Mouse (Mus musculus): Measurements from ENCODE around the gene Wfdc2. TPM values are rescaled to one million over a fixed set of nuclear protein-coding genes. Genes with fewer than 3 reads are reported as not detected.
A peak's percentile ranks its signal among the peaks of the same experiment; 100 is the strongest.

The Wfdc2 gene
- polyA plus RNA-seq, 1 experiment from 2014 or later, result 73.4 TPM

DNA sequence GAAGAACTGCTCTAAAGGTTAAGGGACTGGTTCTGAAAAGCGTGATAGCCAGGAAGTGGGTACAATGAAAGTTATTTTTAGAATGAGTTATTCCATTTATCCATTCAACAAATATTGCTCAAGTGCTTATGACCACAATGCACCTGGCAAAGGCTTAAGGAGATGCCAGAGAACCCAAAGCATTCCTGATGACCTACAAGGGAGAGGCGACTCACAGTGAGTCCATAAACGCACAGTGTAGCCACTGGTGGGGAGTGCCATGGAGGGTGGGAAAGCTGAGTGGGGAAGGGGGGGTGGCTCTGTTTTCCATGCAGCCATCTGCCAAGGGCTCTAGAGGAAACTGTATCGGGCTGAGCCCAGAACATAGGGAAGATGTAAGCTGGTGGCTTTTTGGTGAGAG, 12.9 kb upstream of the Wfdc2 start:
- Histone ChIP-seq H3K27me3 (no peaks in the 10 kb centered on the region; the same call in 1 of the 2 replicates), H3K9ac (no peak overlapping the region), H3K4me3 (replicated peaks) (no peak overlapping the region), H3K4me2 (replicated peaks) (no peak overlapping the region), H3K9me3 (replicated peaks) (no peaks in the 10 kb centered on the region), H3K27ac (replicated peaks) (no peak overlapping the region), H3K36me3 (no peaks in the 10 kb centered on the region), H3K4me1 (0 out of 2 replicates have a peak, but pooled peaks cover 7% of the 10 kb centered on the region)
- no peak for ATAC-seq (ENCODE audit: insufficient number of reproducible peaks, low FRiP score, low TSS enrichment, low read depth)
- 35% methylated on average over 4 of the region's 4 CpGs for WGBS

GRCm38 (mm10) chr2:164549963-164550894, 12.0 kb upstream of the Wfdc2 start:
- no peak overlapping the region for H3K27ac ChIP-seq (replicated peaks)
- 0 out of 2 replicates have a peak, but pooled peaks cover 3% of the 10 kb centered on the region for H3K4me1 ChIP-seq
- 0 out of 2 replicates have a peak overlapping the region, but pooled peaks have one; percentile 16 for H3K9ac ChIP-seq
- no peaks in the 10 kb centered on the region for H3K9me3 ChIP-seq (replicated peaks)
- WGBS, result 21% methylated on average over 10 of the region's 10 CpGs
- H3K4me3 ChIP-seq (replicated peaks), result no peak overlapping the region
- H3K27me3 ChIP-seq, result no peaks in the 10 kb centered on the region; the same call in 1 of the 2 replicates
- ATAC-seq (ENCODE audit: insufficient number of reproducible peaks, low FRiP score, low TSS enrichment, low read depth), result no peak
- H3K36me3 ChIP-seq, result no peaks in the 10 kb centered on the region
- no peak overlapping the region for H3K4me2 ChIP-seq (replicated peaks)

- no peaks in the 10 kb centered on the region for H3K36me3 ChIP-seq
- H3K4me1 ChIP-seq, result 0 out of 2 replicates have a peak, but pooled peaks cover 3% of the 10 kb centered on the region
- H3K27me3 ChIP-seq, result no peaks in the 10 kb centered on the region; the same call in 1 of the 2 replicates
- whole genome bisulfite sequencing, result 76% methylated on average over 2 of the region's 2 CpGs
- H3K27ac ChIP-seq (replicated peaks), result no peak overlapping the region
- ATAC-seq (ENCODE audit: insufficient number of reproducible peaks, low FRiP score, low TSS enrichment, low read depth), result no peak
- H3K4me3 ChIP-seq (replicated peaks), result no peak overlapping the region
- H3K9me3 ChIP-seq (replicated peaks), result no peaks in the 10 kb centered on the region
- H3K4me2 ChIP-seq (replicated peaks), result no peak overlapping the region
- no peak overlapping the region for H3K9ac ChIP-seq
Observed at GRCm38 (mm10) chr2:164550895-164551269, 11.3 kb upstream of the Wfdc2 start.

DNA sequence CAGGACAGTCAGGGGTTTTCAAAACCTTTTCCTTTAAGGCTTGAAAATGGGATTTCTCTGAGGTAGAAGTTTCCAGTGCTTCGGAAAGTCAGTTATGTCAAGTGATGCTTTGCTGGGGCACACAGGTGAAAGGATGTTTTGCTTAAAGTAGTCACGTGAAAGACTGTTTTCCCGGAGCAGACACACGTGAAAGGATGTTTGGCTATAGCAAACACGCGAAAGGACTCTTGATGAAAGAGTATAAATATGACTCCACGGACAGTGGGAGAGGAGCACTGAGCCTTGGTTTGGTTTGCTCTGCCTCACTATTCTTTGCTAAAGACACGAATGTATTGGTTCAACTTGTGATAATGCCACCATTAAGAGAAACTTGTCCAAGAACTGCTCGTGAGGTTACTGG, 10.7 kb upstream of the Wfdc2 start:
- Histone ChIP-seq H3K4me2 (replicated peaks) (no peak overlapping the region), H3K4me3 (replicated peaks) (no peak overlapping the region), H3K36me3 (no peaks in the 10 kb centered on the region), H3K9ac (no peak overlapping the region), H3K9me3 (replicated peaks) (no peaks in the 10 kb centered on the region), H3K27me3 (no peaks in the 10 kb centered on the region; the same call in 1 of the 2 replicates), H3K4me1 (0 out of 2 replicates have a peak, but pooled peaks cover 3% of the 10 kb centered on the region), H3K27ac (replicated peaks) (no peak overlapping the region)
- WGBS, result 86% methylated on average over 9 of the region's 9 CpGs
- ATAC-seq (ENCODE audit: insufficient number of reproducible peaks, low FRiP score, low TSS enrichment, low read depth), result no peak

GRCm38 (mm10) chr2:164558426-164558825, 3.8 kb upstream of the Wfdc2 start:
- H3K4me2 ChIP-seq (replicated peaks), result no peak overlapping the region
- no peak overlapping the region for H3K4me3 ChIP-seq (replicated peaks)
- no peaks in the 10 kb centered on the region for H3K36me3 ChIP-seq
- 69% methylated on average over 8 of the region's 8 CpGs for WGBS
- H3K27me3 ChIP-seq, result no peaks in the 10 kb centered on the region
- no peaks in the 10 kb centered on the region for H3K9me3 ChIP-seq (replicated peaks)
- peaks cover 12% of the 10 kb centered on the region for H3K4me1 ChIP-seq
- ATAC-seq (ENCODE audit: insufficient number of reproducible peaks, low FRiP score, low TSS enrichment, low read depth), result no peak
- H3K27ac ChIP-seq (replicated peaks), result no peak overlapping the region
- no peak overlapping the region for H3K9ac ChIP-seq

GRCm38 (mm10) chr2:164558991-164559645, 3.1 kb upstream of the Wfdc2 start:
- 38% methylated on average over 16 of the region's 16 CpGs for WGBS
- ATAC-seq (ENCODE audit: insufficient number of reproducible peaks, low FRiP score, low TSS enrichment, low read depth), result no peak
- H3K4me2 ChIP-seq (replicated peaks), result no peak overlapping the region

GRCm38 (mm10) chr2:164560106-164560505, 2.1 kb upstream of the Wfdc2 start:
- WGBS, result 86% methylated on average over 8 of the region's 8 CpGs
- Histone ChIP-seq H3K4me1 (peaks cover 17% of the 10 kb centered on the region), H3K4me2 (replicated peaks) (no peak overlapping the region), H3K9ac (no peak overlapping the region), H3K27me3 (peaks cover 4% of the 10 kb centered on the region; the same call in 1 of the 2 replicates), H3K4me3 (replicated peaks) (no peak overlapping the region), H3K9me3 (replicated peaks) (no peaks in the 10 kb centered on the region), H3K27ac (replicated peaks) (no peak overlapping the region), H3K36me3 (no peaks in the 10 kb centered on the region)
- no peak for ATAC-seq (ENCODE audit: insufficient number of reproducible peaks, low FRiP score, low TSS enrichment, low read depth)

More at GRCm38 (mm10) chr2:164558991-164559645, 3.1 kb upstream of the Wfdc2 start:
- Histone ChIP-seq H3K4me1 (peaks cover 17% of the 10 kb centered on the region), H3K9me3 (replicated peaks) (no peaks in the 10 kb centered on the region), H3K27ac (replicated peaks) (no peak overlapping the region), H3K4me3 (replicated peaks) (no peak overlapping the region), H3K27me3 (no peaks in the 10 kb centered on the region), H3K9ac (no peak overlapping the region), H3K36me3 (no peaks in the 10 kb centered on the region)

- ATAC-seq (ENCODE audit: insufficient number of reproducible peaks, low FRiP score, low TSS enrichment, low read depth), result peak; percentile 80
- H3K4me1 ChIP-seq, result peaks cover 17% of the 10 kb centered on the region
- no peaks in the 10 kb centered on the region for H3K9me3 ChIP-seq (replicated peaks)
- no peak overlapping the region for H3K27ac ChIP-seq (replicated peaks)
- H3K4me3 ChIP-seq (replicated peaks), result peak overlapping the region; percentile 48
- WGBS, result under 1% methylated on average over 30 of the region's 32 CpGs
- H3K36me3 ChIP-seq, result no peaks in the 10 kb centered on the region
- H3K9ac ChIP-seq, result peak overlapping the region; percentile 41
- peaks cover 4% of the 10 kb centered on the region; the same call in 1 of the 2 replicates for H3K27me3 ChIP-seq
- peak overlapping the region; percentile 93 for H3K4me2 ChIP-seq (replicated peaks)
Observed at GRCm38 (mm10) chr2:164563339-164564038, 1.3 kb downstream of the Wfdc2 start.

- Histone ChIP-seq H3K4me3 (replicated peaks) (no peak overlapping the region), H3K4me2 (replicated peaks) (no peak overlapping the region), H3K9ac (no peak overlapping the region), H3K4me1 (peaks cover 17% of the 10 kb centered on the region), H3K27ac (replicated peaks) (no peak overlapping the region), H3K36me3 (no peaks in the 10 kb centered on the region), H3K27me3 (peaks cover 4% of the 10 kb centered on the region; the same call in 1 of the 2 replicates), H3K9me3 (replicated peaks) (no peaks in the 10 kb centered on the region)
- 53% methylated on average over 5 of the region's 5 CpGs for WGBS
- ATAC-seq (ENCODE audit: insufficient number of reproducible peaks, low FRiP score, low TSS enrichment, low read depth), result no peak
Observed at GRCm38 (mm10) chr2:164564346-164564745, 2.1 kb downstream of the Wfdc2 start.

DNA sequence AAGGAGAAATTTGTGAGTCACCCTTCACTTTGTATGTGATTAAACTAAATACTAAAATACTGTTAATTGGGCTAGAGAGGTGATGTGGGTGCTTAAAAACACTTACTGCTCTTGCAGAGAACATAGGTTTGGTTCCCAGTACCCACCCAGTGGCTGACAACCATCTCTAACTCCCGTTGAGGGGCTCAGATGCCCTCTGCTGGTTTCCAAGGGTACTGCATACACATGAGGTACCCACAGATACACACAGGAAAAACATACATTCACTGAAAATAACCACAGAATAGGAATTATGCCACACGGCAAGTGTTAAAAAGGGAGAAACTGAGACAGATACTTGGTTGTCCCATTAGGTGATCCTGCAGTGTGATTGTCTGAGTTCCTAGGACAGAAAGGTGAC, 4.8 kb downstream of the Wfdc2 start:
- WGBS, result 85% methylated on average over 2 of the region's 2 CpGs
- Histone ChIP-seq H3K9ac (no peak overlapping the region), H3K27me3 (peaks cover 4% of the 10 kb centered on the region; the same call in 1 of the 2 replicates), H3K9me3 (replicated peaks) (no peaks in the 10 kb centered on the region), H3K27ac (replicated peaks) (no peak overlapping the region), H3K4me2 (replicated peaks) (no peak overlapping the region), H3K4me1 (peaks cover 17% of the 10 kb centered on the region), H3K36me3 (no peaks in the 10 kb centered on the region), H3K4me3 (replicated peaks) (no peak overlapping the region)
- no peak for ATAC-seq (ENCODE audit: insufficient number of reproducible peaks, low FRiP score, low TSS enrichment, low read depth)

GRCm38 (mm10) chr2:164567460-164567859, 5.2 kb downstream of the Wfdc2 start:
- 81% methylated on average over 5 of the region's 5 CpGs for WGBS
- no peak overlapping the region for H3K27ac ChIP-seq (replicated peaks)
- H3K36me3 ChIP-seq, result no peaks in the 10 kb centered on the region
- H3K9ac ChIP-seq, result no peak overlapping the region
- no peaks in the 10 kb centered on the region for H3K9me3 ChIP-seq (replicated peaks)
- peaks cover 15% of the 10 kb centered on the region for H3K4me1 ChIP-seq
- peaks cover 4% of the 10 kb centered on the region; the same call in 1 of the 2 replicates for H3K27me3 ChIP-seq
- no peak overlapping the region for H3K4me2 ChIP-seq (replicated peaks)
- ATAC-seq (ENCODE audit: insufficient number of reproducible peaks, low FRiP score, low TSS enrichment, low read depth), result no peak
- H3K4me3 ChIP-seq (replicated peaks), result no peak overlapping the region

Data from embryonic facial prominence, embryonic 15.5 days (tissue).